Mouse (Mus musculus): ENCODE measurements at regions not wholly inside any gene's neighbourhood (a gene's known extent, or its start where the extent isn't known, plus 50 kb on each side); places are given as distances from the start of the nearest gene placed in this dataset.

GRCm38 (mm10) chr6:103414888-103415287 is 95.5 kb upstream of the Chl1 start:
- no peak for DNase-seq (ENCODE audit: low spot score)

DNA sequence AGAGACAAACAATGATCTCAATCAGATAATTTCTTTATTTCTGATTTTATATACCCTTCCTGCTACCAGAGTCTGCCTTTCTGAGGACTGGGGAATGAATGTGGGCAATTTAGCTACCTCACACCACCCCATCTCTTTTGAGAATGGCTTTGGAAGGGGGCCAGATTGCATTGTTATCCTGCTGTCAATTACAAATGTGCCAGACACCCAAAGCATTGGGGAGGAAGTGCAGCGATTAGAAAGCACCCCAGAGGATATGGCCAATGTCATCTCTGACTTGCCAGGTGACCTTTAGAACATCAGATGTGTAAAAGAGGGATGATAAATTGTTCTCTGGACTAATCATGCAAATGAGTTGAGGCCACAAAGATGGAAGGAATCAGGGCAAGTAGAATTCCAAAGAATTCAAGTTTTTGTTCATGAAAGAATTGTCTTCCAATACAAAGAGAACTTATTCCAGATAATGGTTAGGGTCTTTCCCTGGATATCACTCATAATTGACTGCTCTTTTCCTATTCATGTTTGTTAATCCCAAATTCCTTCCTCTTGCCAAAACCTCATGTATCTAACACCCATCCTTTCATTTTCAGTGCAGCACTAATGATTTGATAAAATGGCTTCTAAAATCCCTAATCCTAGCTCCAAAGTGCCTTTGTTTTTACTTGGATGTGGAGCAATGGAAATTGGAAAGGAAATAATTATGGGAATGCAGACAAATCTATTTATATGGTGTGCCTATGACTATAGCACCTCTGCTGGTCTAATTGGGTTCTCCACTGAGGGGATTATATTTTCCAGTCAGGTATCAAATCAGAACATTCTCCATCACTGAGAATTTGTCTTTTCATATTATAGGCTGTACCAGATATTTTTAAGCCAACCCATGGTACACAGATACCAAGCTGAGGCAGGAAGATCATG is 89.1 kb upstream of the Chl1 start:
- no peak for DNase-seq (ENCODE audit: low spot score)

DNA sequence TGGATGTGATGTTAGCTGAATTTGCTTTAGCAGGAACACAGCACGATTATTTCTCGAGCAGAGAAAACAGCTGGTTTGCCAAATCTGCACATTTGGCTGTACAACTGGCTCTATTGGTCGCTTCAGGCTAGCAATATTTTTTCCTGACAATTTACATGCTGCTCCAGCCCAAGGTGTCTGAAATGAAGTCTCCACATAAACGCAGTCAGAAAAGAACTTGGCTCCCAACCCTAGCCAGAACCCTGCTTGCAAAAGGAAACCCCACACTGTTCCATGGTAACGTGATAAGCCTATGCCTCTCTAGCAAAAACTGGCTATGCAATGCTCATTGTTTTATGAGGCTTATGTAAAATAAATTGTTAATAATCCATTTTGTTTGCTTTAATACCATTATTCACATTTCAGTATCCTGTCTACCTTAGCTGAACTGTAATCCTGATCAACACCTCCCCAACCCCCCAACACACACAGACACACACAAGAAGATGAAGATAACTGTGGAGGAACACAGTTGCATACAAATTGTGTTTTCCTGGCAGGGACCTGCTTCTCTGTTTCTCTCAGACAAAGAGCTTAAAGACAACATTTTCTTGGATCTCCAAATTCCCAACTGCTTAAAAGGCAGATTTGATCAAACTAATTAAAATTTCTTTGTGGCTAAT is 79.3 kb upstream of the Chl1 start:
- DNase-seq (ENCODE audit: low spot score), result no peak

DNA sequence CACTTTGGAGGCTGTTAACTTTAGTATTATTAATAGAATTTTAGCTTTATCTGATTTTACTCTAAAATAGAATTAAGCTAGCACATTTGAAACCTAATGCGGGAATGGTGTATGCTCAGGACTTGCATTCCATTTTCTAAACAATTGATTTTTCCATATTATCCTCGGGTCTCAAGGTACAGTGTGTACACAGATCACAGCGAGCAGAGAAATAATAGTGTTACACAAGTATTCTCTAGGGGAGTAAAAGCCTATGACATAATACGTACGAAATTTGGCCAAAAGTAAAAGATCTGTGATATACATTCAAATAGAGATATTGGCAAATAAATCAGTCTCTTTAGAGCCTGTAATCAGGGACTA is 78.8 kb upstream of the Chl1 start:
- DNase-seq (ENCODE audit: low spot score), result no peak

Data from T-cell, adult 2 months (primary cell).